Mouse (Mus musculus) hindbrain, postnatal 0 days (tissue): ENCODE measurements around the gene Prkag3. TPM values are rescaled to one million over a fixed set of nuclear protein-coding genes. Genes with fewer than 3 reads are reported as not detected.
A peak's percentile ranks its signal among the peaks of the same experiment; 100 is the strongest.

Experiments
- ATAC-seq: fragments of 200-750 bp; cut with Nextera tagmentation; 2 replicates; pipeline ENCODE4 v1.8.0; 2017; ENCODE audit warnings: mild to moderate bottlenecking, moderate TSS enrichment, moderate library complexity
- DNase-seq: peaks from one replicate; pipeline ENCODE4 v3.0.0-alpha.2; 2015; ENCODE audit warnings: low spot score
- H3K27ac ChIP-seq: fragments of 300-500 bp; sonication (generic); 2 replicates; pipeline ENCODE4 v1.5.1; 2014; ENCODE audit warnings: mild to moderate bottlenecking
- H3K27me3 ChIP-seq: fragments of 300-500 bp; sonication (generic); 2 replicates; pipeline ENCODE4 v1.6.1; 2014; ENCODE audit warnings: low read length, mixed read lengths; ENCODE audit not compliant: insufficient read depth
- H3K36me3 ChIP-seq: fragments of 300-500 bp; sonication (generic); 2 replicates; pipeline ENCODE4 v1.6.1; 2014; ENCODE audit warnings: low read length, mixed read lengths; ENCODE audit not compliant: insufficient read depth
- H3K4me1 ChIP-seq: fragments of 300-500 bp; sonication (generic); 2 replicates; pipeline ENCODE4 v1.6.1; 2014; ENCODE audit warnings: antibody characterized with exemption, low read length, mixed read lengths; ENCODE audit not compliant: insufficient read depth
- H3K4me2 ChIP-seq: fragments of 300-500 bp; sonication (generic); 2 replicates; pipeline ENCODE4 v1.6.1; 2014; ENCODE audit warnings: low read depth, mild to moderate bottlenecking, low read length, moderate library complexity, mixed read lengths
- H3K4me3 ChIP-seq: fragments of 300-500 bp; sonication (generic); 2 replicates; pipeline ENCODE4 v1.5.1; 2014; ENCODE audit warnings: low read length
- H3K9ac ChIP-seq: fragments of 300-500 bp; sonication (generic); replicated peaks from 2 replicates; pipeline ENCODE4 v1.6.1; 2014; ENCODE audit warnings: mild to moderate bottlenecking, low read length, moderate library complexity, mixed read lengths
- H3K9me3 ChIP-seq: fragments of 300-500 bp; sonication (generic); 2 replicates; pipeline ENCODE4 v1.6.1; 2016; ENCODE audit warnings: low read length, mixed read lengths
- CTCF ChIP-seq: IDR thresholded peaks from 2 replicates; pipeline ENCODE4 v1.5.1; 2016; ENCODE audit warnings: antibody characterized with exemption, control low read depth, low read depth
- WGBS: fragments of 180-500 bp; shearing (Covaris S2); extraction: QIAGEN DNeasy Blood & Tissue Kit; methylation state at CpG from one replicate; pipeline ENCODE4 v1.1.7; 2014; 5-methylcytosine and 5-hydroxymethylcytosine counted together
- polyA plus RNA-seq: library from polyadenylated mRNA; unstranded; fragments of >200 nt; fragmentation: Nextera tagmentation; extraction: Ambion mirVana; gene quantifications from 2 replicates; pipeline ENCODE4 v1.2.1, GENCODE M21; 2015
- total RNA-seq: library from RNA; depleted of rRNA; stranded (reverse); fragments of >200 nt; gene quantifications from 2 replicates; pipeline ENCODE4 v1.2.3, GENCODE M21; 2014

Prkag3 gene
- total and polyA plus RNA-seq, 2 experiments from 2014 or later, result not detected

- no peaks in the 10 kb centered on the region for H3K27me3 ChIP-seq
- H3K4me2 ChIP-seq, result no peak overlapping the region
- no peak for ATAC-seq
- H3K4me1 ChIP-seq, result no peaks in the 10 kb centered on the region
- H3K9ac ChIP-seq, result no peak overlapping the region
- no peak overlapping the region for H3K27ac ChIP-seq
- H3K4me3 ChIP-seq, result no peak overlapping the region
- no peak for TF ChIP-seq CTCF
- no peak for DNase-seq
- H3K36me3 ChIP-seq, result no peaks in the 10 kb centered on the region
- H3K9me3 ChIP-seq, result no peaks in the 10 kb centered on the region
- WGBS, result 84% methylated on average over 8 of the region's 8 CpGs
Observed at GRCm38 (mm10) chr1:74728446-74728845, 20.6 kb downstream of the Prkag3 start.

GRCm38 (mm10) chr1:74726674-74727073, 22.3 kb downstream of the Prkag3 start:
- WGBS, result 83% methylated on average over 5 of the region's 5 CpGs
- ATAC-seq (no peak), DNase-seq (no peak)
- H3K9ac ChIP-seq, result no peak overlapping the region
- no peaks in the 10 kb centered on the region for H3K9me3 ChIP-seq
- no peak for TF ChIP-seq CTCF
- no peaks in the 10 kb centered on the region for H3K27me3 ChIP-seq
- no peak overlapping the region for H3K4me3 ChIP-seq
- no peak overlapping the region for H3K4me2 ChIP-seq
- H3K27ac ChIP-seq, result no peak overlapping the region
- no peaks in the 10 kb centered on the region for H3K36me3 ChIP-seq
- H3K4me1 ChIP-seq, result no peaks in the 10 kb centered on the region

GRCm38 (mm10) chr1:74726114-74726513, 22.9 kb downstream of the Prkag3 start:
- H3K9me3 ChIP-seq, result no peaks in the 10 kb centered on the region
- no peak overlapping the region for H3K4me3 ChIP-seq
- no peaks in the 10 kb centered on the region for H3K27me3 ChIP-seq
- no peak overlapping the region for H3K4me2 ChIP-seq
- no peaks in the 10 kb centered on the region for H3K4me1 ChIP-seq
- no peak overlapping the region for H3K27ac ChIP-seq
- TF ChIP-seq CTCF, result no peak
- DNase-seq, result no peak
- WGBS, result 84% methylated on average over 5 of the region's 5 CpGs
- H3K36me3 ChIP-seq, result no peaks in the 10 kb centered on the region
- H3K9ac ChIP-seq, result no peak overlapping the region
- ATAC-seq, result no peak

GRCm38 (mm10) chr1:74723748-74724147, 25.3 kb downstream of the Prkag3 start:
- TF ChIP-seq CTCF, result peak; percentile 48
- Histone ChIP-seq H3K36me3 (no peaks in the 10 kb centered on the region), H3K9ac (no peak overlapping the region), H3K4me1 (no peaks in the 10 kb centered on the region), H3K27me3 (no peaks in the 10 kb centered on the region), H3K4me3 (no peak overlapping the region), H3K4me2 (no peak overlapping the region), H3K27ac (no peak overlapping the region), H3K9me3 (no peaks in the 10 kb centered on the region)
- ATAC-seq (no peak), DNase-seq (peak; percentile 15)
- WGBS, result 77% methylated on average over 2 of the region's 2 CpGs

- ATAC-seq (no peak), DNase-seq (no peak)
- Histone ChIP-seq H3K4me2 (no peak overlapping the region), H3K36me3 (no peaks in the 10 kb centered on the region), H3K4me1 (no peaks in the 10 kb centered on the region), H3K4me3 (no peak overlapping the region), H3K27me3 (no peaks in the 10 kb centered on the region), H3K9me3 (no peaks in the 10 kb centered on the region), H3K27ac (no peak overlapping the region), H3K9ac (no peak overlapping the region)
- TF ChIP-seq CTCF, result no peak
- 75% methylated on average over 6 of the region's 6 CpGs for WGBS
Observed at GRCm38 (mm10) chr1:74721657-74722056, 27.4 kb downstream of the Prkag3 start.

- DNase-seq, result no peak
- no peak overlapping the region for H3K4me2 ChIP-seq
- ATAC-seq, result no peak
- no peak overlapping the region for H3K9ac ChIP-seq
- H3K4me1 ChIP-seq, result no peaks in the 10 kb centered on the region
- H3K36me3 ChIP-seq, result no peaks in the 10 kb centered on the region
- no peaks in the 10 kb centered on the region for H3K27me3 ChIP-seq
- no peak overlapping the region for H3K27ac ChIP-seq
- WGBS, result 71% methylated on average over 3 of the region's 3 CpGs
- no peak for TF ChIP-seq CTCF
- no peaks in the 10 kb centered on the region for H3K9me3 ChIP-seq
- H3K4me3 ChIP-seq, result no peak overlapping the region
Observed at GRCm38 (mm10) chr1:74719281-74719680, 29.7 kb downstream of the Prkag3 start.

- Histone ChIP-seq H3K4me1 (0 out of 2 replicates have a peak, but pooled peaks cover 3% of the 10 kb centered on the region), H3K27me3 (no peaks in the 10 kb centered on the region), H3K9me3 (no peaks in the 10 kb centered on the region), H3K27ac (no peak overlapping the region), H3K4me3 (no peak overlapping the region), H3K9ac (no peak overlapping the region), H3K36me3 (no peaks in the 10 kb centered on the region), H3K4me2 (no peak overlapping the region)
- WGBS, result 90% methylated on average over 8 of the region's 8 CpGs
- TF ChIP-seq CTCF, result no peak
- no peak for DNase-seq
- ATAC-seq, result no peak
Observed at GRCm38 (mm10) chr1:74718113-74718512, 30.9 kb downstream of the Prkag3 start.
